Mouse (Mus musculus) embryonic fibroblast, embryonic 13.5 days (primary cell): ENCODE results near the gene Mill2.

Experiments
- CTCF ChIP-seq: IDR thresholded peaks from 2 replicates; pipeline ENCODE4 v1.5.1; 2011; ENCODE audit warnings: mild to moderate bottlenecking, control low read depth, low read length, moderate library complexity, borderline replicate concordance; ENCODE audit not compliant: insufficient read depth
- POLR2A ChIP-seq: IDR thresholded peaks from 2 replicates; pipeline ENCODE4 v1.6.1; 2011; ENCODE audit warnings: low read depth, mild to moderate bottlenecking, control low read depth, low read length, moderate library complexity

GRCm38 (mm10) chr7:18818301-18818700, 21.5 kb upstream of the Mill2 start:
- no peak for TF ChIP-seq CTCF
- TF ChIP-seq POLR2A: no peak
